In genomic region chr9:50603998-50604324, GRCm38 (mm10) we compare ENCODE assay signal across 8 mouse cellular contexts. TPM values are rescaled to one million over a fixed set of nuclear protein-coding genes. Genes with fewer than 3 reads are reported as not detected.
A peak's percentile ranks its signal among the peaks of the same experiment; 100 is the strongest.
DNase-seq lines count a peak whose midpoint lies in the region; ATAC-seq lines count a peak whose summit lies in the region.

No protein-coding gene starts in this region.

- WGBS in neural tube, embryonic 11.5 days = 2% methylated on average over 21 of the region's 24 CpGs
- WGBS in forebrain, embryonic 10.5 days = under 1% methylated on average over 24 of the region's 24 CpGs
- under 1% methylated on average over 24 of the region's 24 CpGs for WGBS in limb, embryonic 13.5 days
- under 1% methylated on average over 24 of the region's 24 CpGs for WGBS in stomach, embryonic 14.5 days

- no peak for DNase-seq in neural tube, embryonic 11.5 days (ENCODE audit: low spot score)
- no peak for DNase-seq in neural tube, embryonic 10.5 days (ENCODE audit: extremely low spot score, low spot score)
- DNase-seq in forebrain, embryonic 10.5 days (ENCODE audit: extremely low spot score, low spot score) = no peak
- DNase-seq in cerebellum, postnatal 25 days = no peak
- no peak for DNase-seq in adrenal gland, adult (ENCODE audit: inconsistent age in 2 of 2, low spot score in 1 of 2)
- DNase-seq in gastrocnemius, adult 8-10 months (ENCODE audit: low spot score in 2 of 2) = no peak

- H3K9me3 ChIP-seq in neural tube, embryonic 11.5 days (ENCODE audit: control insufficient read depth, low read length) = no peaks in the 10 kb centered on the region
- no peaks in the 10 kb centered on the region for H3K9me3 ChIP-seq in forebrain, embryonic 10.5 days
- no peaks in the 10 kb centered on the region for H3K9me3 ChIP-seq in limb, embryonic 13.5 days
- H3K9me3 ChIP-seq in stomach, embryonic 14.5 days (ENCODE audit: control insufficient read depth, low read depth, low read length) = no peaks in the 10 kb centered on the region

- no peaks in the 10 kb centered on the region for H3K27me3 ChIP-seq in neural tube, embryonic 11.5 days (ENCODE audit: control insufficient read depth, insufficient read depth, low read length)
- no peaks in the 10 kb centered on the region for H3K27me3 ChIP-seq in forebrain, embryonic 10.5 days (ENCODE audit: poor library complexity, severe bottlenecking)
- no peaks in the 10 kb centered on the region for H3K27me3 ChIP-seq in limb, embryonic 13.5 days
- H3K27me3 ChIP-seq in stomach, embryonic 14.5 days (ENCODE audit: control insufficient read depth, insufficient read depth, low read length) = no peaks in the 10 kb centered on the region

- peak overlapping the region; percentile 87 for H3K9ac ChIP-seq in neural tube, embryonic 11.5 days (ENCODE audit: low read length)
- H3K9ac ChIP-seq in limb, embryonic 13.5 days = peak overlapping the region; percentile 90
- H3K9ac ChIP-seq in stomach, embryonic 14.5 days (replicated peaks; ENCODE audit: low read depth, low read length) = peak overlapping the region; percentile 83

- peaks cover 4% of the 10 kb centered on the region for H3K36me3 ChIP-seq in neural tube, embryonic 11.5 days (ENCODE audit: control insufficient read depth, insufficient read depth, low read length)
- H3K36me3 ChIP-seq in forebrain, embryonic 10.5 days (replicated peaks) = peaks cover 56% of the 10 kb centered on the region
- peaks cover 48% of the 10 kb centered on the region for H3K36me3 ChIP-seq in limb, embryonic 13.5 days
- peaks cover 17% of the 10 kb centered on the region for H3K36me3 ChIP-seq in stomach, embryonic 14.5 days (ENCODE audit: control insufficient read depth, insufficient read depth, low read length)

- H3K4me1 ChIP-seq in neural tube, embryonic 11.5 days (ENCODE audit: control insufficient read depth, insufficient read depth, low read length) = peaks cover 16% of the 10 kb centered on the region
- H3K4me1 ChIP-seq in forebrain, embryonic 10.5 days = peaks cover 30% of the 10 kb centered on the region
- H3K4me1 ChIP-seq in limb, embryonic 13.5 days = peaks cover 33% of the 10 kb centered on the region
- peaks cover 12% of the 10 kb centered on the region; the same call in 1 of the 2 replicates for H3K4me1 ChIP-seq in stomach, embryonic 14.5 days (ENCODE audit: control insufficient read depth, insufficient read depth, low read length)

- peak overlapping the region; percentile 73 for H3K4me2 ChIP-seq in neural tube, embryonic 11.5 days (ENCODE audit: low read depth)
- peak overlapping the region; percentile 95 for H3K4me2 ChIP-seq in limb, embryonic 13.5 days (replicated peaks)
- H3K4me2 ChIP-seq in stomach, embryonic 14.5 days (replicated peaks; ENCODE audit: low read depth, low read length) = peak overlapping the region; percentile 73

- peak overlapping the region; percentile 81 for H3K27ac ChIP-seq in neural tube, embryonic 11.5 days (ENCODE audit: low read depth, low read length)
- peak overlapping the region; percentile 96 for H3K27ac ChIP-seq in forebrain, embryonic 10.5 days
- peak overlapping the region; percentile 84 for H3K27ac ChIP-seq in limb, embryonic 13.5 days
- peak overlapping the region; percentile 84 for H3K27ac ChIP-seq in stomach, embryonic 14.5 days (ENCODE audit: low read length)

- ATAC-seq in neural tube, embryonic 11.5 days (ENCODE audit: insufficient read depth, low FRiP score, low TSS enrichment) = peak; percentile 82
- ATAC-seq in limb, embryonic 13.5 days (ENCODE audit: low FRiP score, low read depth) = peak; percentile 83; the same call in 1 of the 2 replicates
- ATAC-seq in stomach, embryonic 14.5 days (ENCODE audit: insufficient number of reproducible peaks, insufficient read depth, low FRiP score, low read depth) = peak; percentile 88

- H3K4me3 ChIP-seq in neural tube, embryonic 11.5 days (ENCODE audit: low read depth, low read length) = peak overlapping the region; percentile 65
- H3K4me3 ChIP-seq in forebrain, embryonic 10.5 days = peak overlapping the region; percentile 92
- H3K4me3 ChIP-seq in limb, embryonic 13.5 days = peak overlapping the region; percentile 90
- H3K4me3 ChIP-seq in stomach, embryonic 14.5 days (ENCODE audit: low read depth, low read length) = peak overlapping the region; percentile 89

RNA-seq across cellular contexts. Expression of gene Timm8b, which starts 0.3 kb away (rescaled TPM):
- 305 and 307 TPM in 2 replicates for polyA plus RNA-seq in neural tube, embryonic 11.5 days (2014; fragmentation: Nextera tagmentation; extraction: Ambion mirVana)
- 308 and 321 TPM in 2 replicates for polyA plus RNA-seq in forebrain, embryonic 10.5 days (2016; fragmentation: Nextera tagmentation; extraction: Ambion mirVana)
- 242 and 267 TPM in 2 replicates for polyA plus RNA-seq in limb, embryonic 13.5 days (2015; fragmentation: Nextera tagmentation; extraction: Ambion mirVana)
- polyA plus RNA-seq in stomach, embryonic 14.5 days (2014; fragmentation: Nextera tagmentation; extraction: Ambion mirVana) = 272 and 288 TPM in 2 replicates
- 100 to 1,000 TPM; 197 to 232 (median 214) TPM for total RNA-seq in gastrocnemius, adult 8-10 months (2022)

RNA-seq across cellular contexts. Expression of gene Sdhd, which starts 0.3 kb away (rescaled TPM):
- 273 and 281 TPM in 2 replicates for polyA plus RNA-seq in neural tube, embryonic 11.5 days (2014; fragmentation: Nextera tagmentation; extraction: Ambion mirVana)
- 325 and 340 TPM in 2 replicates for polyA plus RNA-seq in forebrain, embryonic 10.5 days (2016; fragmentation: Nextera tagmentation; extraction: Ambion mirVana)
- 257 and 259 TPM in 2 replicates for polyA plus RNA-seq in limb, embryonic 13.5 days (2015; fragmentation: Nextera tagmentation; extraction: Ambion mirVana)
- 295 and 307 TPM in 2 replicates for polyA plus RNA-seq in stomach, embryonic 14.5 days (2014; fragmentation: Nextera tagmentation; extraction: Ambion mirVana)
- total RNA-seq in gastrocnemius, adult 8-10 months (2022) = 100 to 1,000 TPM; 290 to 337 (median 311) TPM

RNA-seq across cellular contexts. Expression of gene Pih1d2, which starts 13.2 kb away (rescaled TPM):
- polyA plus RNA-seq in neural tube, embryonic 11.5 days (2014; fragmentation: Nextera tagmentation; extraction: Ambion mirVana) = 4.7 and 5.9 TPM in 2 replicates
- 6.5 and 7.9 TPM in 2 replicates for polyA plus RNA-seq in forebrain, embryonic 10.5 days (2016; fragmentation: Nextera tagmentation; extraction: Ambion mirVana)
- 3.7 and 3.8 TPM in 2 replicates for polyA plus RNA-seq in limb, embryonic 13.5 days (2015; fragmentation: Nextera tagmentation; extraction: Ambion mirVana)
- 4.7 and 5.4 TPM in 2 replicates for polyA plus RNA-seq in stomach, embryonic 14.5 days (2014; fragmentation: Nextera tagmentation; extraction: Ambion mirVana)
- total RNA-seq in gastrocnemius, adult 8-10 months (2022) = under 1 TPM in 2 of 4 experiments, not detected in 2; 0.27 to 0.80 TPM

RNA-seq across cellular contexts. Expression of gene Nkapd1, which starts 13.3 kb away (rescaled TPM):
- polyA plus RNA-seq in neural tube, embryonic 11.5 days (2014; fragmentation: Nextera tagmentation; extraction: Ambion mirVana) = 28.8 and 29.2 TPM in 2 replicates
- 20.5 and 22.1 TPM in 2 replicates for polyA plus RNA-seq in forebrain, embryonic 10.5 days (2016; fragmentation: Nextera tagmentation; extraction: Ambion mirVana)
- 24.5 and 26.9 TPM in 2 replicates for polyA plus RNA-seq in limb, embryonic 13.5 days (2015; fragmentation: Nextera tagmentation; extraction: Ambion mirVana)
- polyA plus RNA-seq in stomach, embryonic 14.5 days (2014; fragmentation: Nextera tagmentation; extraction: Ambion mirVana) = 26.2 and 29.5 TPM in 2 replicates
- 10 to 100 TPM; 10.2 to 12.4 (median 11.1) TPM for total RNA-seq in gastrocnemius, adult 8-10 months (2022)

RNA-seq across cellular contexts. Expression of gene Tex12, which starts 42.8 kb away (rescaled TPM):
- polyA plus RNA-seq in neural tube, embryonic 11.5 days (2014; fragmentation: Nextera tagmentation; extraction: Ambion mirVana) = 0.28 TPM in 1 of 2 replicates, not detected in the other
- polyA plus RNA-seq in forebrain, embryonic 10.5 days (2016; fragmentation: Nextera tagmentation; extraction: Ambion mirVana) = 0.17 TPM in 1 of 2 replicates, not detected in the other
- polyA plus RNA-seq in limb, embryonic 13.5 days (2015; fragmentation: Nextera tagmentation; extraction: Ambion mirVana) = not detected in 2 replicates
- not detected in 2 replicates for polyA plus RNA-seq in stomach, embryonic 14.5 days (2014; fragmentation: Nextera tagmentation; extraction: Ambion mirVana)
- total RNA-seq in gastrocnemius, adult 8-10 months (2022) = not detected
